Mouse (Mus musculus): ENCODE measurements around the gene Ykt6. TPM values are rescaled to one million over a fixed set of nuclear protein-coding genes. Genes with fewer than 3 reads are reported as not detected.
"Not testable (repeated sequence)": the region's sequence is repeated elsewhere in the genome, so short reads cannot be mapped to it uniquely, and the experiment has no call there.

Ykt6 gene
- polyA plus RNA-seq, 1 experiment from 2014 or later, result 16.8 TPM

DNA sequence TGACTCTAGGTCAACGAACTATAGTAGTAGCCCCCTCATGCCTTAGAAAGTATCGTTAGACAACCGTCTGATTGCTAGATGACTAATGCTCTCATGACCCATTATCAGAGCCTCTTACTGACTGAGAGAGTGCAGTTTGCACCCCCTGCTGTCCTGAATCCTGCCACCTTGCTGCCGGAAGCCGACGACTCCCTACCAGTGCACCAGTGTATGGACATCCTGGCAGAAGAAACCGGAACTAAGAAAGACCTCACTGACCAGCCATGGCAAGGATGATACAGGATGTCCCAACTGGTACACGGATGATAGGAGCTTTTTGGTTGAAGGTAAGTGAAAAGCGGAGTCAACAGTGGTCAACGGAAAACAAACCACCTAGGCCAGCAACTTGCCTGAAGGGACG lies 21.0 kb upstream of the Ykt6 start:
- ATAC-seq (ENCODE audit: low read depth); H3K4me2 ChIP-seq (ENCODE audit: low read depth, low read length); H3K4me3 ChIP-seq (ENCODE audit: low read depth, low read length); H3K27me3 ChIP-seq (ENCODE audit: control insufficient read depth, insufficient read depth, low read depth, low read length); H3K27ac ChIP-seq (ENCODE audit: low read length); H3K9ac ChIP-seq (ENCODE audit: low read depth, low read length); H3K36me3 ChIP-seq (ENCODE audit: control insufficient read depth, insufficient read depth); H3K4me1 ChIP-seq (ENCODE audit: control insufficient read depth, low read depth, low read length); H3K9me3 ChIP-seq (replicated peaks; ENCODE audit: control insufficient read depth, low read length): not testable (repeated sequence)
- 77% methylated on average over 11 of the region's 11 CpGs for WGBS (ENCODE audit: insufficient replicate concordance)

DNA sequence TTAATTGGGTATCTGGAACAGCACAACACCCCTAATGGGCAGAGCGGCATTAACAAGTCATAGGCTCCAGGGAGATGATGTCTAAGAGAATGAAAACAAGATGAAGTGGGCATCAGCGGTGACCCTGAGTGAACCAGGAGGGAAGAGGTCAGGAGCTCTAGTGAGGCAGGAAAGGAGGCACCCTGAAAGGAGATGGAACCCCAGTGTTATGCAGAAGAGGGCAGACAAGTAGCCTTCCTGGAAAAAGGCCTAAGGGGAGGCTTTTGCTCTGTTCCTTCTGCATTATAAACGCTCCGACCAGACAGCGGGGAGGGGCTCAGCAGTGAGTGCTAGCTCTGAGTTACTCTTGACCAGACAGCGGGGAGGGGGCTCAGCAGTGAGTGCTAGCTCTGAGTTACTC lies 12.5 kb upstream of the Ykt6 start:
- Histone ChIP-seq H3K4me1 (ENCODE audit: control insufficient read depth, low read depth, low read length) (no peaks in the 10 kb centered on the region), H3K9me3 (replicated peaks; ENCODE audit: control insufficient read depth, low read length) (no peaks in the 10 kb centered on the region), H3K36me3 (ENCODE audit: control insufficient read depth, insufficient read depth) (no peaks in the 10 kb centered on the region), H3K4me2 (ENCODE audit: low read depth, low read length) (no peak overlapping the region), H3K27me3 (ENCODE audit: control insufficient read depth, insufficient read depth, low read depth, low read length) (no peaks in the 10 kb centered on the region), H3K4me3 (ENCODE audit: low read depth, low read length) (no peak overlapping the region), H3K27ac (ENCODE audit: low read length) (no peak overlapping the region), H3K9ac (ENCODE audit: low read depth, low read length) (no peak overlapping the region)
- 65% methylated on average over 6 of the region's 6 CpGs for WGBS (ENCODE audit: insufficient replicate concordance)
- no peak for ATAC-seq (ENCODE audit: low read depth)

DNA sequence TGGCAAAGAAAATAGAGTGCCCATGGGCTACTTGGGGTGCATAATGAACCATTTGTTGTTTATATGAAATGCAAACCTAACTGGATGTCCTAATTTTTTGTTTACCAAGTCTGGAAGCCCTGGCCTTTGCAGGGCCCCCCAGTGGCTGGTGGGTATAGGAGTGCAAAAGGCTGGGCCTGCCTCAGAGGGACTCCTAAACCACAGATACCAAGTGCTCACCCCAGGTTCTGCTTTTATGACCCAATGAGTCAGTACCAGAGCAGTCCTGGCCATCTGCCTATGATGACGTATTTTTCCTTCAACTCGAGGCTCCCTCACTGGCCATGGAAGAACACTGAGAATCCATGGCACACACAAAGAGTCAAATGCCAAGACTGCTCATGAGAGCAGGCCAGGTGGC lies 10.4 kb upstream of the Ykt6 start:
- Histone ChIP-seq H3K27me3 (ENCODE audit: control insufficient read depth, insufficient read depth, low read depth, low read length) (no peaks in the 10 kb centered on the region), H3K4me3 (ENCODE audit: low read depth, low read length) (no peak overlapping the region), H3K9me3 (replicated peaks; ENCODE audit: control insufficient read depth, low read length) (no peaks in the 10 kb centered on the region), H3K9ac (ENCODE audit: low read depth, low read length) (no peak overlapping the region), H3K4me1 (ENCODE audit: control insufficient read depth, low read depth, low read length) (no peaks in the 10 kb centered on the region; the same call in 1 of the 2 replicates), H3K36me3 (ENCODE audit: control insufficient read depth, insufficient read depth) (no peaks in the 10 kb centered on the region), H3K4me2 (ENCODE audit: low read depth, low read length) (no peak overlapping the region), H3K27ac (ENCODE audit: low read length) (no peak overlapping the region)
- 50% methylated on average over 2 of the region's 2 CpGs for WGBS (ENCODE audit: insufficient replicate concordance)
- ATAC-seq (ENCODE audit: low read depth), result no peak

DNA sequence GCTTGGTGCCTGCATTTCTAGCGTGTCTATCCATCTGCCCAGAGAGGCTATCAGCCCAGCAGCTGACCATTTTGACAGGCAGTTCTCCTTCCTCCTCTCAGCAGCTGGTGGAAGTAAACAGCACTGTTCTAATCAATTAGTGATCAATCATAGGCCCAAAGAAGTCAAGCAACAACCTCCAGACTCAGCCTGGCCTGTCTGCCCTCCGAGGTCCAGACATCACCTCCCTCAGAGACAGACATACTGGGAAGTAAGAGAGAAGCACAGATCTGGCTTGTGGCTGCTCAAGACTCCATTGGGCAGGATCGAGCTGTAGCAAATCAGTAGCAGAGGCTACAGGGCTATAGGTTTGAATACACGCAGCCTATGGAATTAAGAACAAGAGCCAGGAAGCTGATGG lies 7.7 kb upstream of the Ykt6 start:
- no peak overlapping the region for H3K27ac ChIP-seq (ENCODE audit: low read length)
- WGBS (ENCODE audit: insufficient replicate concordance), result 46% methylated on average over 4 of the region's 4 CpGs
- H3K4me2 ChIP-seq (ENCODE audit: low read depth, low read length), result no peak overlapping the region
- no peaks in the 10 kb centered on the region for H3K9me3 ChIP-seq (replicated peaks; ENCODE audit: control insufficient read depth, low read length)
- no peak overlapping the region for H3K4me3 ChIP-seq (ENCODE audit: low read depth, low read length)
- H3K36me3 ChIP-seq (ENCODE audit: control insufficient read depth, insufficient read depth), result no peaks in the 10 kb centered on the region
- no peaks in the 10 kb centered on the region; the same call in 1 of the 2 replicates for H3K4me1 ChIP-seq (ENCODE audit: control insufficient read depth, low read depth, low read length)
- ATAC-seq (ENCODE audit: low read depth), result no peak
- H3K27me3 ChIP-seq (ENCODE audit: control insufficient read depth, insufficient read depth, low read depth, low read length), result no peaks in the 10 kb centered on the region
- H3K9ac ChIP-seq (ENCODE audit: low read depth, low read length), result no peak overlapping the region

DNA sequence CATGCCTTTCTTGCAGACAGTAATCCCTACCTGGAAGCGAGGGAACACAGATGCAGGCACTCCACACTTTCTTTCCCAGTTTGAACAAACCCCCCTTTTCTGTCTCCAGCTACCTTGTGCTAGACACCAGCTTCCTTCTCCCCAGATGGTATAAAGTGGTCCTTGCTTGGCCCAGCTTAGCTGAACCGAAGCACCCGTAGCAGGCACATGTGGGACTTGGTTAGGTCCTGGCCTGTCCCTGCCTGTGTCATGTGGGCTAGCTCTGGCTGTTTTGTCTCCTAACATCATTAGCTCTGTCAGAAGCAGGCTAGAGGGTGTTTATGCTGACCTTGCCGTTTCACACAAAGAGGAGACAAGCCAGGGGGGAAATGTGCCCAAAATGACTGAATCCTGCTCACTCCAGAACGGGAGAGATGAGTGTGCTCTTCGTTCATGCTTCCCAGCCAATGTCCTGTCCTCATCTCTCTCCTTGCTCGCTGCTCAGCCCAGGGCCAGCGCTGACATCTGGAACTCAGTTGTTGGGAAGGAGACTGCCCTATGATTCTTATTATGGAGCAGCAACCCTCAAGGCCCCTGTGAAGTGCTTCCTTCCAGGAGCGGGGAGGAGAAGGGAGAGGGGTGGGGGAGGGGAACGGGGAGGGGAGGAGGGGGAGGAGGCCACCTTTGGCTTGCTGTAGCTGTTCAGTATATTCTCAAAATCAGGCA lies 6.8 kb upstream of the Ykt6 start:
- H3K27me3 ChIP-seq (ENCODE audit: control insufficient read depth, insufficient read depth, low read depth, low read length), result no peaks in the 10 kb centered on the region
- no peaks in the 10 kb centered on the region for H3K36me3 ChIP-seq (ENCODE audit: control insufficient read depth, insufficient read depth)
- H3K9me3 ChIP-seq (replicated peaks; ENCODE audit: control insufficient read depth, low read length), result no peaks in the 10 kb centered on the region
- H3K4me1 ChIP-seq (ENCODE audit: control insufficient read depth, low read depth, low read length), result no peaks in the 10 kb centered on the region; the same call in 1 of the 2 replicates
- no peak overlapping the region for H3K4me3 ChIP-seq (ENCODE audit: low read depth, low read length)
- no peak overlapping the region for H3K4me2 ChIP-seq (ENCODE audit: low read depth, low read length)
- H3K27ac ChIP-seq (ENCODE audit: low read length), result no peak overlapping the region
- no peak for ATAC-seq (ENCODE audit: low read depth)
- no peak overlapping the region for H3K9ac ChIP-seq (ENCODE audit: low read depth, low read length)
- 35% methylated on average over 10 of the region's 10 CpGs for WGBS (ENCODE audit: insufficient replicate concordance)

DNA sequence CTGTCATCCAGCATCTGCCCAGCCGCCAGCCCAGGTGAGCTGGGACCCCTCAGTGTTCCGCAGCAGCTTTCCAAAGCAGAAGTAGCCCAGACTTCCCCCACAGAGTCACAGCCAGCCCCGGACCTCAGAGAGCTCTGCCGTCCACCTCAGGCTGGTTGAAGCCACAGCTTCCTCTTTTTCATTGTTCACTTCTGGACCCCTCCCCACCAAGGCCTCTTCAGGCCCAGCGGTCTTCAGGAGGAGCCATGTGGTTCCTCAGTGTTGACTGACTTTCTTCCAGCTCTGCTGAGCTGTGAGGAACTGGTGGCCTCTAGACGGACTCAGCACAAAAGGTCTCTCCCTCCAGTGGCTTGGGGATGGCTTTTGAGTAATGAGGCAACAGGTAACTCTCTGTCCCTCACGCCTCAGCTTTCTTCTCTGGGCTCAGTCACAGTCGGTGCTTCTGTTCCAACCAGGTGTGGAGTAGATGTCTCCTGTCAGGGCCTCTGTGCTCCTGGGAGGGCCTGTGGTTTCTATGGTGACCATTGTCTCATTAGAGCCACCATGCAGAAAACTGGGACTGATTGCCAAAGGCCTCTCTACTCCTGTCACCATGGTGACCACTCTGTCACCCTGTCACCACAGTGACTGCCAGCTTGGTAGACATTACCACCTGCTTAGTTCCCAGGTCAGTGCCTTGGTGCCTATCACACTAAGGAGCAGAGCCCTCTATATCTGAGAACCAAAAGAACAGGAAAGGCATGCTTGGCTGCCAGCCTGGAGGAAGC lies 5.7 kb upstream of the Ykt6 start, which contains the start of gene Gck:
TSS of gene Gck (minus strand) at position 496 of the 767 bp plus-strand sequence.
- Histone ChIP-seq H3K27ac (ENCODE audit: low read length) (peak within 1 kb of the TSS; percentile 12), H3K27me3 (ENCODE audit: control insufficient read depth, insufficient read depth, low read depth, low read length) (no peaks in the 10 kb centered on the region), H3K36me3 (ENCODE audit: control insufficient read depth, insufficient read depth) (no peaks in the 10 kb centered on the region), H3K9me3 (replicated peaks; ENCODE audit: control insufficient read depth, low read length) (no peaks in the 10 kb centered on the region), H3K4me3 (ENCODE audit: low read depth, low read length) (no peak within 1 kb of the TSS), H3K4me1 (ENCODE audit: control insufficient read depth, low read depth, low read length) (peaks cover 1% of the 10 kb centered on the region), H3K4me2 (ENCODE audit: low read depth, low read length) (no peak within 1 kb of the TSS), H3K9ac (ENCODE audit: low read depth, low read length) (no peak within 1 kb of the TSS)
- 19% methylated on average over 8 of the region's 8 CpGs for WGBS (ENCODE audit: insufficient replicate concordance)
- ATAC-seq (ENCODE audit: low read depth), result peak; percentile 32; the same call in 1 of the 2 replicates

DNA sequence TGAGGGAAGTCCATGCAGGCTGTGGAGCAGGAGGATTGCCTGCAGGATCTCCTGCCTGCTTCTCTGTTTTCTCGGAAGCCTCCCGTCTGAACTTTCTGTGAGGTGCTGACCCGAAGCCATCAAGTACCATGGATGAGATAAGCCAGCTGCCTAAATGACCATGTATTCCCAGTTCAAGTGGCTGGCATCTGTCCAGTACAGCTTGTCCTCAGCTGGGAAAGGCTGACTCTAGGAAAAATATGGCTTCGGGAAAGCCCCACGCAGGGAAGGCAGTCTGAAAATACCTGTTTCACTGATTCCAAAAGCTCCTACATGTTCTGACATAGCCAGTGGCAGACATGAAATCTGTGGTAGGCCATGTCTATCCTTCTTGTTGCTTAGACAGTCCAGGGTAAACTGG lies 3.0 kb upstream of the Ykt6 start:
- Histone ChIP-seq H3K36me3 (ENCODE audit: control insufficient read depth, insufficient read depth) (no peaks in the 10 kb centered on the region), H3K27me3 (ENCODE audit: control insufficient read depth, insufficient read depth, low read depth, low read length) (no peaks in the 10 kb centered on the region), H3K4me1 (ENCODE audit: control insufficient read depth, low read depth, low read length) (peaks cover 14% of the 10 kb centered on the region), H3K9me3 (replicated peaks; ENCODE audit: control insufficient read depth, low read length) (no peaks in the 10 kb centered on the region), H3K4me2 (ENCODE audit: low read depth, low read length) (no peak overlapping the region), H3K9ac (ENCODE audit: low read depth, low read length) (no peak overlapping the region), H3K4me3 (ENCODE audit: low read depth, low read length) (no peak overlapping the region), H3K27ac (ENCODE audit: low read length) (no peak overlapping the region)
- no peak for ATAC-seq (ENCODE audit: low read depth)
- 71% methylated on average over 5 of the region's 5 CpGs for WGBS (ENCODE audit: insufficient replicate concordance)

DNA sequence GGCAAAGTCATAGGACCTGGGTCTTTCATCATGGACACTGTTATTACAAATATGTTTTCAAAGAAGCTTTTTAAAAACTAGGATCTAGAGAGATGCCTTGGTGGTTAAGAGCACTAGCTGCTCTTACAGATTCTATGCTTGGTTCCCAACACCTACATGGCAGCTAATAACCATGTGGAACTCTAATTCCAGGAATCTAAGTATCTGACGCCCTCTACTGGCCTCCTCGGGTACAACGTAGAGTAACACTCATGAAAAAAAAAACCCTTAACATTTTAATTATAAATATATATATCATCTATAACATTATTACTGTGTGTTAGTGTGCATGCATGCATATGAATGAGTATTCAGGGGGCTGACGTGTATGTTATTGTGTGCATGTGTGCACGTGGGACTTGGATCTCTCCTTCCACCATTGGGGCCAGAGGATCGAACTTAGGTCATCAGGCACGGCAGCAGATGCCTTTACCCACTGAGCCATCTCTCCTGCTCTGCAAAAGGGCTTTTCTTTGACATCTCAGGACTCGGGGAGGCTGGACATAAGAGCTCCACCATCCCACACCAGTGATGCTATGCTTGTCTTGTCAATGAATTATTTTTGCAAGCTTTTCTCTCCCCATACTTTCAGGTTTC lies 2.2 kb upstream of the Ykt6 start:
- 31% methylated on average over 8 of the region's 8 CpGs for WGBS (ENCODE audit: insufficient replicate concordance)
- no peak for ATAC-seq (ENCODE audit: low read depth)

DNA sequence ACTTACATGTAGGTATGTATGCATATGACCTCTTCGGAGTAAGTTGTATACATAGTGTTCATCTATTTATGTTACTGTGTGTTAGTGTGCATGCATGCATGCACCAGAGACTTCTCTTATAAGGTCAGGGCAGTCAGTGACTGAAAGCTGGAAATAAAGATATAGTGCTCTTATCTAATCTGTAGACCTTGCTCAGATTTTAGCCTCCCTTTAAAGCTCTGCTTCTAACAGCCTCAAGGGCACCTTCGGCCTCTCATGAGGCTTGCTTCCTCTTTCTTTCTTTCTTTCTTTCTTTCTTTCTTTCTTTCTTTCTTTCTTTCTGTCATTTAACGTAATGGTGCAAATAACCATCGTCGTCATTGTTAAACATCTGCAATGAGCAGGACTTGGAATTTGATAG lies 1.1 kb upstream of the Ykt6 start:
- no peak overlapping the region for H3K27ac ChIP-seq (ENCODE audit: low read length)
- H3K9me3 ChIP-seq (replicated peaks; ENCODE audit: control insufficient read depth, low read length), result no peaks in the 10 kb centered on the region
- H3K4me2 ChIP-seq (ENCODE audit: low read depth, low read length), result peak overlapping the region; percentile 87; the same call in 1 of the 2 replicates
- H3K27me3 ChIP-seq (ENCODE audit: control insufficient read depth, insufficient read depth, low read depth, low read length), result no peaks in the 10 kb centered on the region
- no peaks in the 10 kb centered on the region for H3K36me3 ChIP-seq (ENCODE audit: control insufficient read depth, insufficient read depth)
- ATAC-seq (ENCODE audit: low read depth), result no peak
- 57% methylated on average over 5 of the region's 5 CpGs for WGBS (ENCODE audit: insufficient replicate concordance)
- no peak overlapping the region for H3K4me3 ChIP-seq (ENCODE audit: low read depth, low read length)
- no peak overlapping the region for H3K9ac ChIP-seq (ENCODE audit: low read depth, low read length)
- H3K4me1 ChIP-seq (ENCODE audit: control insufficient read depth, low read depth, low read length), result peaks cover 14% of the 10 kb centered on the region

More for the DNA sequence above, 2.2 kb upstream of the Ykt6 start:
- H3K4me3 ChIP-seq (ENCODE audit: low read depth, low read length), result no peak overlapping the region
- no peaks in the 10 kb centered on the region for H3K27me3 ChIP-seq (ENCODE audit: control insufficient read depth, insufficient read depth, low read depth, low read length)
- H3K9me3 ChIP-seq (replicated peaks; ENCODE audit: control insufficient read depth, low read length), result no peaks in the 10 kb centered on the region
- H3K9ac ChIP-seq (ENCODE audit: low read depth, low read length), result no peak overlapping the region
- H3K27ac ChIP-seq (ENCODE audit: low read length), result no peak overlapping the region
- H3K36me3 ChIP-seq (ENCODE audit: control insufficient read depth, insufficient read depth), result no peaks in the 10 kb centered on the region
- H3K4me1 ChIP-seq (ENCODE audit: control insufficient read depth, low read depth, low read length), result peaks cover 14% of the 10 kb centered on the region
- H3K4me2 ChIP-seq (ENCODE audit: low read depth, low read length), result no peak overlapping the region

Measured in liver, embryonic 16.5 days (tissue).